Mouse (Mus musculus) bone marrow macrophage, adult 2 months (primary cell): ENCODE data around the gene Chmp6.

Experiments
- CTCF ChIP-seq: IDR thresholded peaks from 2 replicates; pipeline ENCODE4 v1.5.1; 2012; ENCODE audit warnings: low read depth, mild to moderate bottlenecking, low read length, moderate library complexity
- POLR2A ChIP-seq: IDR thresholded peaks from 2 replicates; pipeline ENCODE4 v1.6.1; 2012; ENCODE audit warnings: mild to moderate bottlenecking, low read depth, low read length, borderline replicate concordance

GRCm38 (mm10) chr11:119897041-119897440 is 16.2 kb upstream of the Chmp6 start:
- TF ChIP-seq POLR2A (no peak), CTCF (no peak)
